Mouse (Mus musculus) 3134 (cell line): ENCODE measurements at regions not wholly inside any gene's neighbourhood (a gene's known extent, or its start where the extent isn't known, plus 50 kb on each side); places are given as distances from the start of the nearest gene placed in this dataset.

ENCODE experiments used
- DNase-seq: peaks from one replicate; pipeline ENCODE4 v3.0.0-alpha.2; 2011; ENCODE audit warnings: low spot score; ENCODE audit not compliant: insufficient read length; ENCODE audit errors: extremely low read depth

DNA sequence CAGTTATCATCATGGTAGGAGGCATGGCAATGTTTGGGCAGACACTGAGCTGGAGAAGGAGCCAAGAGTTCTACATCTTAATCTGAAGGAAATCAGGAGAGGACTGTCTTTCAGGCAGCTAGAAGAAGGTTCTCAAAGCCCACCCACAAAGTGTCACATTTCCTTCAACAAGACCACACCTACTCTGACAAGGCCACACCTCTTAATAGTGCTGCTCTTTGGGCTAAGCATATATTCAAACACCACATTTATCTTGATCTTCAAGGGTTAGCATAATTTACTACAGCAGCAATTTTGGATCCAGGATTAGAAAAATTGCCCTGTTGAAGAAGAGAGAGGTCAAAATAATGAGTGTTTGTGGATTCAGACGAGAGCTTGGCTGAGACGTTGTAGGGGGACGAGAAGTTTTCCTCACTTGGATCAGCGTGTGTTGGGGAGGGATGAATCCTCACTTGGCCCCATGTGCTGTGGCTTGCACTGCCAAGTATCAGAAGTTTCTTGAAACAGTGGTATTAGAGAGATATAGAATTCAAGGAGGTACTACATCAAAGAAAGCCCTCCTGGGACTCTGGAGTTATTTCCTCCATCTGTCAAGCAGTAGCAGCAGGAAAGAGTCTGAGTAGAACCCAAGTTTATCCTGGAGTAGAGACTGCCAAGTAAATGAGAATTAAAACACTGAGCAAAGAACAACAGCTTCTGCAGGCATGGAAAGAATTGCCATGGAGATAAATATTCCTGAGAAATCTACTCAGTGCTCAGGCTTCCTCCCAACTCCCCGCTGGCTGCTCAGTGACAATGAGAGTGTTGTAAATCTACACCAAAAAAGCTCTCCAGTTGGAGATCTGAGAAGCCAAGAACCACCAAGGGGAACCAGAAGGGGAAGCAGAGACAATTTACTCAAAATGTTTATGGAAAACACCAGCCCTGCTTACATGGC, 549.3 kb downstream of the Dhx35 start:
- no peak for DNase-seq

DNA sequence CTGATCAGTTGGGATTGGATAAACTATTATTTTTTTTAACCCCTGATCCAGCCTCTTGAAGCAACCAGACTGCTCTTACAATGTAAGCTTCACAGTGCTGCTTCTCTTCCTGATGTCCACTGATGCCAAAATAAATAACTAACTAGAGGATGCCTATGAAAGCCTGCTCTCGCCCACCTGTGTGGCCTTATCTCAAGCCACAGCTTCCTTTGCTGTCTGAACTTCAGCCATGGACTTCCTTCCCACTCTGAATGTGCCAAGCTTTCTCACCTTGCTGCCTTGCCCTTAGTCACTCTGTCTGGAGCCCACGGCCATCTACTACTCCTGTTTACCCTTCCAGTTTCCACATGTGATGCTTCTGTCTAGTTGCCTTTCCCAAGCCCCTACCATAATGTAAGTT, 559.6 kb downstream of the Dhx35 start:
- no peak for DNase-seq

DNA sequence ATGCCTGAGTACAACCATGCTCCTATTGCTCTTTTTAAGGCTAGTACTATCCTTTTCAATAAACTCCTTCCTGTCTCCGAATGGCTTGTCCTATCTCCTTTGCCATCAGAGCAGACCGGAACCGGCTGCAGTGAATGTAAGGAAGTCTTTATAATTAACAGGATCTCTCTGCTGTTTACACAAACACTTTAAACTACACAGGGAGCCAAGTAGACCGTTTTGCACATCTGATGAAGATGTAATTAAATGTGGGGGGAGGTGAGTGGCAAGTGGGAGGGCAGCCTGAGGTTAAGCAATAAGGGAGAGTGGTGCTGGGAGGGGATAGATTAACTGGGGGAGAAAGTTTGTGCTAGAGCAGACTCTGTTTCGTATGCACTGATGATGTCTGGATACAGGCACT, 561.9 kb downstream of the Dhx35 start:
- DNase-seq: no peak

GRCm38 (mm10) chr2:159361371-159361770, 566.8 kb downstream of the Dhx35 start:
- DNase-seq: no peak

- DNase-seq: no peak
Measured at GRCm38 (mm10) chr2:159392865-159393264, 598.3 kb downstream of the Dhx35 start.

DNA sequence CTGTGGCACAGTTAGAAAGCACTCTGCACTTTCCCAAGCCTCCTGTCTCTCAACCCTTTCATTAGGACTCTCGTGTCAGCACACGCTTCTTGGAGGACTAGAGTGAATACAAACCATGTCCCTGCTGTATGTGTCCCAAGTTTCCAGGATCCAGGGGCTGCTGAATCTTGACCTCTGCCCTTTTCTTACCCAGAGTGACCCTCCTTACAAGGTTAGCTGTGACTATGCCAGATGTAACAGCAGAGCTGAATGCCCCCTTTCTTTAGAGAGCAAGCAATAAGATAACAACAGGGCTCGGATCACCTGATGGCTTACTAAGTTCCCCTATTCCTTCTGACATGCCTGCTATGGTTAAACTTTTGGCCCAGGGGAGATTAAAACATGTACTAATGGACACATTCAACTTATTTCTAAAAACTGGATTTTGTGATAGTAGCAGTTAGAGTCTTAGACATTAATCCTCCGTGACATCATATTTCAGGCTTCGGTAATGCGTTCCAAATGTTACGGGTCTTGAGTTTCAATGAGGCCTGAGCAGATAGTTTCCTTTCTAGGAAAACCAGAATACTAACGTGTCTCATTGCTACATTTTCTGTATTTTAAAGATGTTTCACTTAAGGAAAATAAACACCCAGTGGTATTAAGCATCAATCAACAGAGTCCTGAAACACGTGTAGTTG, 607.0 kb downstream of the Dhx35 start:
- no peak for DNase-seq

GRCm38 (mm10) chr2:159404940-159405339, 610.3 kb downstream of the Dhx35 start:
- DNase-seq: no peak

DNA sequence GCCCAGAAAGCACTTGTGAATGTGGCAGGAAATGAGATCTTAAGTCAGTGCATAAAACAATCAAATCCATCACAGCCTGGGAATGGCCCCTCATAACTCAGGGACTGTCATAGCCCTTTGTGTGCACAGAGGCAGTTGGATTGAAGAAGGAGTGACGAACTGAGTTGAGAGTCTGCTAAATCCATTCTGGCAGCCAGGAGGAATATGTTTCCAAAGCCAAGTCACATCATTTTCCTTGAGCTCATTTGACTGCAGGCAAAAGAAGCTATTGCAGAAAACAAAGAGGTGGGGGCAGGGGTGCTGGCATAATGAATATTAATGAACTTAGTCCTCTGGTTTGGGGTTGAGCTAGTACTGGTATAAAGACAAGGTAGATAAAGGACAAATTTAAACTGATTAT, 620.0 kb downstream of the Dhx35 start:
- no peak for DNase-seq

DNA sequence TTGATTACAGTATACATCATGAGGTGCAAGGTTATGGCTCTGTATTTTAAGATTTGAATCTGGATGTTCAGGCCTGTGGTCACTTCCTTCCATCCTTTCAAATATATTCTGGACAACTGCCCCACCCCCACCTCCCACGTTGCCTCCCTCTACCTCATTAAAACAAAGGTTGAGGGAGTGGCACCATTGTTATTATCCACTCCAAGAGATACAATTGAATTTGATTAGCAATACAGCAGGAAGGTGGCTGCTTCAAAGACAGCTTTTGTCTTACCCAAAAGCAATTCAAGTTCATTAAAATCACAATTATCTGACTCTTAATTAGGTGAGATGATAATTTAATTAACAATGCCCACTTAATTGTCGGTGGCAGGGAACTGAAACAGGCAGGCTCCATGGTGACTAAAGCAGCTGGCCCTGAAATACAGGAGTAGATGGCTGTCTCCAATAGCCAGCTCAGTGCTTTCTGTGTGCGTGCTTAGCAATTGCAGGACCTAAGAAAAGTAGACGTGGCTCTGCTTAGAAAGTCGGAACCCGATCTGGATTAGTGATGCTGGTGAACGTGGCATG, 623.8 kb downstream of the Dhx35 start:
- no peak for DNase-seq

- DNase-seq: no peak
Measured at GRCm38 (mm10) chr2:159422281-159422937, 627.8 kb downstream of the Dhx35 start.

GRCm38 (mm10) chr2:159428201-159428600, 633.6 kb downstream of the Dhx35 start:
- no peak for DNase-seq

- no peak for DNase-seq
Measured at GRCm38 (mm10) chr2:159430577-159431329, 636.1 kb downstream of the Dhx35 start.

DNA sequence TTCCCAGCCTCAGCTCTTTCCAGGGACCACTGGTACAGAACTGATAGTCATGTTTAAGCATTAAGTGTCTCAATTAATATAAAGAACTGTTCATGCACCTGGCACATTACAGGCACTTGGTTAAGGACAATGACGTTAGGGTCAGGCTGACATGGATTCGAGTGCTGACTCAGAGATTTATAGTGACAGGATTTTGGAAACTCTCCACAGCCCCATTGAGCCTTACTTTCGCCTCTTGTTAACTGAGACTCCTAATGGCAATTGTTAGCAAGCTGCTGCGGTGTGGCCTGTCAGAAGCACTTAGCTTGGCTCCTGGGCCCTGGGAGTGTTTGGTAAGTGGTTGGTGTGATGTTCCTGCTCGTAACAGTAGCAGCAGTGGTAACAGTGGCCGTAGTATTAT, 644.4 kb downstream of the Dhx35 start:
- no peak for DNase-seq

DNA sequence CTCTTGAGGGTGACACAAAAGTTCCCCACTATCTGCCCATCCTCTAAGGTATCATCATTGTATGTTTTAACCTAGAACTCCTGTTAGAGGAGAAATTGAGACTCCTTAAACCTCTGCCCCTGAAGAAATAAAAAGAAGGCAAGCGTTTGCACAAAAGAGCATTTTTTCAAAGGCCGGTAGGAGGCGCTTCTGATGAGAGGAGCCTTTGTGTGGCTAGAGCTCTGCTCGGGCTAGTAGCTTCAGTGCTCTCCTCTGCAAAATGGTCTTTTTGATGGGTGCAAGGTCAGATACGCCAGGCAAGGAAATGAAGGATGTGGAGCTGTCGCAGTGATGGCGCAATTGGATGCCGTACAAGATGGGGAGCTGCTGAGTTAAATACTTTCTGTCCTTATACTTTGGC, 649.0 kb downstream of the Dhx35 start:
- DNase-seq: no peak

DNA sequence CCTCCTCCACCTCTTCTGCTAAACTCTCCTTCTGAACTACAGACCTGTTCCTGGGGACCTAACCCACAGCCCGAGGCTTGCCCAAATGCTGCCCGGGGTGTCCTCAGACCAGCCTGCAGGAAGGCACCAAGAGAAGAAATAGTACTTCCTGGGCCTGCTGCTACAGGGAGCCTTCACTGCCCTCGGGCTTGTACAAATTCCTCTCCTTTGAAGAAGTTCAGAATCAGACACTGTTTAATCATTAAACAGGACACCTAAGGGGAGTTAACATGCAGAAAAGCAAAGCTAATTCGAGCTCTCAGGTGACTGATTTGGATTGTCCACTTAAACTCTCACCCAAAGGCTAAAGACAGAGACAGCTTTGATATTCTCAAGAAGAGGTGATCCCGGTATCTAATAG, 651.8 kb downstream of the Dhx35 start:
- no peak for DNase-seq

GRCm38 (mm10) chr2:159446886-159447285, 652.3 kb downstream of the Dhx35 start:
- no peak for DNase-seq

- DNase-seq: no peak
Measured at GRCm38 (mm10) chr2:159448976-159449375, 654.4 kb downstream of the Dhx35 start.

DNA sequence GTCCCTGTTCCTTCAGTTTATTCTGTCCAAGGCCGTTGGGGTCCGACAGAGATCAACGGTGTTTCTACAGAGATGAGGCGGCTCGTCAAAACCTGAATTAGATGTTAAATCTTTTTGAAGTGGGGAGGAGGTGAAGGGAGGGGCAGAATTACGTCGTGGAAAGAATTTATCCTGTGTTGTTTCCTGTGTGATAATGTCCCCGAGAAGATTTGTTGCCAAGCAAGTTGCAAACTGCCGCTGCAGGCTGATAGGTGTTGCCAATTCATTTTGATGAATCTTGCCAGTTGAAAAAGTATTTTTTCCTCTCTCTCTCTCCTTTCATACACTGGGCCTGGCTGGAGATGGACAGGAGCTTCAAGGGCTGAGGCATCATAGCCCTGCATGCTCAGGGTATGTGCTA, 656.8 kb downstream of the Dhx35 start:
- no peak for DNase-seq

GRCm38 (mm10) chr2:159481399-159482080, 686.9 kb downstream of the Dhx35 start:
- DNase-seq: no peak

DNA sequence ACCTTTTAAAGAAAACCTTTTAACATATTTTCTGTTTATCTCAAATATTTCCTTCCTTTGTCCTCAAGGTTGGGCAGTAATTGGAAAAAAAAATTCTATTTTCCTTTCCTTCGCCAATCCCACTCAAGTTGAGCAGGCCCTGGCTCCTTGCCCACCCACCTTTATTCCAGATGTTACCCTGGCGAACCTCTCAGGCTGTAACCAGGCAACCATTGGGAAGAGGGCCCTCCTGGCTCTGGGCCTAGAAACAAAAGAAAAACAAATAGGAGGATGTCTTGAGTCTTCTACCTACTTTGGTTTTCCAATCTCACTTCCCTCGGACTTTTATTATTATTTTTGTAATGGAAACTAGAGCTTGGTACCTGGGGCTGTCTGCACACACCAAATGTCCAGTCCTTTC, 696.5 kb downstream of the Dhx35 start:
- DNase-seq: no peak
